Mouse (Mus musculus): ENCODE data around the gene Xlr3c. TPM values are rescaled to one million over a fixed set of nuclear protein-coding genes. Genes with fewer than 3 reads are reported as not detected.
A peak's percentile ranks its signal among the peaks of the same experiment; 100 is the strongest.
"Not testable (repeated sequence)": the region's sequence is repeated elsewhere in the genome, so short reads cannot be mapped to it uniquely, and the experiment has no call there.

Gene Xlr3c
- 0.18 and 0.47 TPM in 2 replicates for polyA plus RNA-seq (2016; fragmentation: Nextera tagmentation; extraction: Ambion mirVana)

GRCm38 (mm10) chrX:73265270-73265669 is at the start of gene Xlr3c:
TSS of gene Xlr3c (minus strand) at chrX:73265390.
- not testable (repeated sequence) for H3K4me1 ChIP-seq; H3K36me3 ChIP-seq (replicated peaks); H3K27me3 ChIP-seq (replicated peaks; ENCODE audit: low read depth, poor library complexity, severe bottlenecking); H3K27ac ChIP-seq (replicated peaks); H3K4me3 ChIP-seq; DNase-seq (ENCODE audit: low spot score); H3K9me3 ChIP-seq
- 92% methylated on average over 14 of the region's 14 CpGs for WGBS

- DNase-seq (ENCODE audit: low spot score): no peak
- no peaks in the 10 kb centered on the region for H3K36me3 ChIP-seq (replicated peaks)
- no peak overlapping the region for H3K27ac ChIP-seq (replicated peaks)
- 45% methylated on average over 3 of the region's 3 CpGs for WGBS
- no peaks in the 10 kb centered on the region; the same call in 1 of the 2 replicates for H3K27me3 ChIP-seq (replicated peaks; ENCODE audit: low read depth, poor library complexity, severe bottlenecking)
- no peaks in the 10 kb centered on the region for H3K4me1 ChIP-seq
- no peak overlapping the region for H3K4me3 ChIP-seq
- H3K9me3 ChIP-seq: no peaks in the 10 kb centered on the region
Observed at GRCm38 (mm10) chrX:73312522-73312921, 47.3 kb upstream of the Xlr3c start.

GRCm38 (mm10) chrX:73295745-73296144 is 30.6 kb upstream of the Xlr3c start:
- DNase-seq (ENCODE audit: low spot score); H3K4me1 ChIP-seq; H3K27ac ChIP-seq (replicated peaks); H3K9me3 ChIP-seq; H3K27me3 ChIP-seq (replicated peaks; ENCODE audit: low read depth, poor library complexity, severe bottlenecking); H3K36me3 ChIP-seq (replicated peaks); H3K4me3 ChIP-seq: not testable (repeated sequence)
- 78% methylated on average over 10 of the region's 10 CpGs for WGBS

GRCm38 (mm10) chrX:73292876-73293275 is 27.7 kb upstream of the Xlr3c start, which contains the start of the genes Xlr5a and Xlr5c:
TSS of gene Xlr5a (minus strand) at chrX:73292976.
TSS of gene Xlr5c (minus strand) at chrX:73292976.
- not testable (repeated sequence) for H3K36me3 ChIP-seq (replicated peaks); DNase-seq (ENCODE audit: low spot score); H3K4me1 ChIP-seq; H3K4me3 ChIP-seq; H3K27ac ChIP-seq (replicated peaks); H3K27me3 ChIP-seq (replicated peaks; ENCODE audit: low read depth, poor library complexity, severe bottlenecking); H3K9me3 ChIP-seq
- 95% methylated on average over 16 of the region's 17 CpGs for WGBS

GRCm38 (mm10) chrX:73262428-73262827 is 2.8 kb downstream of the Xlr3c start:
- not testable (repeated sequence) for DNase-seq (ENCODE audit: low spot score); H3K36me3 ChIP-seq (replicated peaks); H3K4me3 ChIP-seq; H3K9me3 ChIP-seq; H3K27ac ChIP-seq (replicated peaks); H3K4me1 ChIP-seq; H3K27me3 ChIP-seq (replicated peaks; ENCODE audit: low read depth, poor library complexity, severe bottlenecking)
- 98% methylated on average over 1 of the region's 2 CpGs for WGBS

- not testable (repeated sequence) for H3K27me3 ChIP-seq (replicated peaks; ENCODE audit: low read depth, poor library complexity, severe bottlenecking); H3K9me3 ChIP-seq; H3K27ac ChIP-seq (replicated peaks); DNase-seq (ENCODE audit: low spot score); H3K36me3 ChIP-seq (replicated peaks); H3K4me1 ChIP-seq; H3K4me3 ChIP-seq
- 84% methylated on average over 14 of the region's 14 CpGs for WGBS
Observed at GRCm38 (mm10) chrX:73242821-73243325, 22.3 kb downstream of the Xlr3c start, which contains the start of gene Xlr4c. TSS of gene Xlr4c (minus strand) at chrX:73243130.

GRCm38 (mm10) chrX:73229288-73229687 is 35.9 kb downstream of the Xlr3c start:
- DNase-seq (ENCODE audit: low spot score): no peak
- Histone ChIP-seq H3K4me1 (peaks cover 7% of the 10 kb centered on the region; the same call in 1 of the 2 replicates), H3K9me3 (no peaks in the 10 kb centered on the region), H3K4me3 (peak overlapping the region; percentile 71), H3K27ac (replicated peaks) (no peak overlapping the region), H3K36me3 (replicated peaks) (no peaks in the 10 kb centered on the region), H3K27me3 (replicated peaks; ENCODE audit: low read depth, poor library complexity, severe bottlenecking) (peaks cover 29% of the 10 kb centered on the region)
- 41% methylated on average over 3 of the region's 3 CpGs for WGBS

- DNase-seq (ENCODE audit: low spot score): peak; percentile 54
- WGBS: 21% methylated on average over 51 of the region's 51 CpGs
- no peaks in the 10 kb centered on the region for H3K9me3 ChIP-seq
- peak overlapping the region; percentile 71 for H3K4me3 ChIP-seq
- H3K27me3 ChIP-seq (replicated peaks; ENCODE audit: low read depth, poor library complexity, severe bottlenecking): peaks cover 29% of the 10 kb centered on the region
- peak overlapping the region; percentile 86 for H3K27ac ChIP-seq (replicated peaks)
- no peaks in the 10 kb centered on the region for H3K36me3 ChIP-seq (replicated peaks)
- H3K4me1 ChIP-seq: peaks cover 7% of the 10 kb centered on the region; the same call in 1 of the 2 replicates
Observed at GRCm38 (mm10) chrX:73228606-73229214, 36.5 kb downstream of the Xlr3c start.

- DNase-seq (ENCODE audit: low spot score): peak; percentile 81
- Histone ChIP-seq H3K9me3 (no peaks in the 10 kb centered on the region), H3K36me3 (replicated peaks) (no peaks in the 10 kb centered on the region), H3K4me1 (peaks cover 7% of the 10 kb centered on the region; the same call in 1 of the 2 replicates), H3K27ac (replicated peaks) (peak within 1 kb of the TSS; percentile 86), H3K27me3 (replicated peaks; ENCODE audit: low read depth, poor library complexity, severe bottlenecking) (peaks cover 29% of the 10 kb centered on the region), H3K4me3 (peak within 1 kb of the TSS; percentile 71)
- 15% methylated on average over 39 of the region's 39 CpGs for WGBS
Observed at GRCm38 (mm10) chrX:73227914-73228605, 37.1 kb downstream of the Xlr3c start, which contains the start of gene F8a. TSS of gene F8a (plus strand) at chrX:73228291.

- Histone ChIP-seq H3K9me3 (no peaks in the 10 kb centered on the region), H3K27ac (replicated peaks) (no peak overlapping the region), H3K4me3 (no peak overlapping the region), H3K4me1 (peaks cover 7% of the 10 kb centered on the region; the same call in 1 of the 2 replicates), H3K36me3 (replicated peaks) (no peaks in the 10 kb centered on the region), H3K27me3 (replicated peaks; ENCODE audit: low read depth, poor library complexity, severe bottlenecking) (peaks cover 24% of the 10 kb centered on the region)
- 57% methylated on average over 1 of the region's 1 CpGs for WGBS
- no peak for DNase-seq (ENCODE audit: low spot score)
Observed at GRCm38 (mm10) chrX:73225365-73225764, 39.8 kb downstream of the Xlr3c start.

GRCm38 (mm10) chrX:73213819-73214564 is 51.2 kb downstream of the Xlr3c start, which contains the start of gene Xlr4b:
TSS of gene Xlr4b (plus strand) at chrX:73214333.
- not testable (repeated sequence) for H3K27me3 ChIP-seq (replicated peaks; ENCODE audit: low read depth, poor library complexity, severe bottlenecking); H3K4me3 ChIP-seq; H3K27ac ChIP-seq (replicated peaks); H3K36me3 ChIP-seq (replicated peaks); H3K4me1 ChIP-seq; DNase-seq (ENCODE audit: low spot score); H3K9me3 ChIP-seq
- WGBS: 85% methylated on average over 19 of the region's 19 CpGs

All from embryonic facial prominence, embryonic 10.5 days (tissue).